Mouse (Mus musculus) spleen, adult 2 months (tissue): ENCODE data around the gene Tardbp.

Experiments
- CTCF ChIP-seq: fragments of 200-500 bp; IDR thresholded peaks from 2 replicates; pipeline ENCODE4 v1.5.1; 2011; ENCODE audit warnings: mild to moderate bottlenecking, inconsistent platforms; ENCODE audit not compliant: insufficient read depth, insufficient read length, insufficient replicate concordance; ENCODE audit errors: extremely low read depth
- POLR2A ChIP-seq: fragments of 200-500 bp; IDR thresholded peaks from 2 replicates; pipeline ENCODE4 v1.6.1; 2011; ENCODE audit warnings: low read depth, low read length, inconsistent platforms

- no peak for TF ChIP-seq CTCF
- no peak for TF ChIP-seq POLR2A
Observed at GRCm38 (mm10) chr4:148604141-148604540, 22.7 kb downstream of the Tardbp start.
